Mouse (Mus musculus): ENCODE results near the gene 4930402F06Rik.

DNA sequence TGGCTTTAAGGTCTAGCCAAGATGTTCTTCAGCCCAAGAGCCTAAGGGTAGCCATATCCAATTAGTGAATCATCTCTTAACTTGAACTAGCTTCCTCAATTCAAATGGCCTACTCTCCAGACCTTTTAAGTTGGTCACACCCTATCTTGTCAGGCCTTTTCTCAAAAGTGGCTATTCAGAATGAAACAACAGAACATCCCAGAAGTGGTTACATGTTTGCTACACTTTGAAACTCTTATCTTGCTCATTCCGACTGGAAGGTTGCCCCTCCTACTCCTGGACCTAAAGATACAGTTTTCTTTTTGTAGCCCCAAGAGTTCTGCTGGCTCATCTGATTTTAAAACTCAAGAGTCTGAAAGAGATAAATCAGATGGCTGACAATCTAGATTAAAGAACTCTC lies 23.7 kb upstream of the 4930402F06Rik start:
- no peak for TF ChIP-seq ZC3H11A (IDR thresholded peaks at IDR 0.05; ENCODE audit: borderline replicate concordance, low read depth, low read length)
- no peak for TF ChIP-seq CHD2 (IDR thresholded peaks at IDR 0.05; ENCODE audit: low read depth, low read length)

All from ES-E14 (cell line).